Mouse (Mus musculus) midbrain, embryonic 16.5 days (tissue): ENCODE measurements around the gene Ptx4. TPM values are rescaled to one million over a fixed set of nuclear protein-coding genes. Genes with fewer than 3 reads are reported as not detected.
A peak's percentile ranks its signal among the peaks of the same experiment; 100 is the strongest.
"Not testable (repeated sequence)": the region's sequence is repeated elsewhere in the genome, so short reads cannot be mapped to it uniquely, and the experiment has no call there.

Experiments used
- ATAC-seq: fragments of 200-750 bp; cut with Nextera tagmentation; 2 replicates; pipeline ENCODE4 v1.8.0; 2017; ENCODE audit warnings: moderate TSS enrichment
- H3K27ac ChIP-seq: fragments of 300-500 bp; sonication (generic); 2 replicates; pipeline ENCODE4 v1.5.1; 2014; ENCODE audit warnings: mild to moderate bottlenecking, low read length, mixed read lengths
- H3K27me3 ChIP-seq: fragments of 300-500 bp; sonication (generic); 2 replicates; pipeline ENCODE4 v1.6.1; 2014; ENCODE audit warnings: low read depth, low read length, mixed read lengths; ENCODE audit not compliant: control insufficient read depth, insufficient read depth
- H3K36me3 ChIP-seq: fragments of 300-500 bp; sonication (generic); 2 replicates; pipeline ENCODE4 v1.6.1; 2014; ENCODE audit warnings: mild to moderate bottlenecking, low read length, moderate library complexity, mixed read lengths; ENCODE audit not compliant: control insufficient read depth, insufficient read depth
- H3K4me1 ChIP-seq: fragments of 300-500 bp; sonication (generic); 2 replicates; pipeline ENCODE4 v1.6.1; 2014; ENCODE audit warnings: mild to moderate bottlenecking, low read length, mixed read lengths; ENCODE audit not compliant: control insufficient read depth, insufficient read depth
- H3K4me2 ChIP-seq: fragments of 300-500 bp; sonication (generic); 2 replicates; pipeline ENCODE4 v1.6.1; 2014; ENCODE audit warnings: mild to moderate bottlenecking, low read length, mixed read lengths
- H3K4me3 ChIP-seq: fragments of 300-500 bp; sonication (generic); 2 replicates; pipeline ENCODE4 v1.5.1; 2014; ENCODE audit warnings: low read depth, mild to moderate bottlenecking, low read length, moderate library complexity, mixed read lengths
- H3K9ac ChIP-seq: fragments of 300-500 bp; sonication (generic); 2 replicates; pipeline ENCODE4 v1.6.1; 2014; ENCODE audit warnings: low read depth, low read length, mixed read lengths
- H3K9me3 ChIP-seq: fragments of 300-500 bp; sonication (generic); replicated peaks from 2 replicates; pipeline ENCODE4 v1.6.1; 2014; ENCODE audit warnings: mild to moderate bottlenecking, low read length, mixed read lengths; ENCODE audit not compliant: control insufficient read depth, poor library complexity, severe bottlenecking
- WGBS: fragments of 180-500 bp; shearing (Covaris S2); extraction: QIAGEN DNeasy Blood & Tissue Kit; methylation state at CpG from one replicate; pipeline ENCODE4 v1.1.7; 2014; 5-methylcytosine and 5-hydroxymethylcytosine counted together
- polyA plus RNA-seq: library from polyadenylated mRNA; unstranded; fragments of >200 nt; fragmentation: Nextera tagmentation; extraction: Ambion mirVana; gene quantifications from 2 replicates; pipeline ENCODE4 v1.2.1, GENCODE M21; 2015

The Ptx4 gene
- polyA plus RNA-seq, 1 experiment from 2014 or later = 0.38 TPM

DNA sequence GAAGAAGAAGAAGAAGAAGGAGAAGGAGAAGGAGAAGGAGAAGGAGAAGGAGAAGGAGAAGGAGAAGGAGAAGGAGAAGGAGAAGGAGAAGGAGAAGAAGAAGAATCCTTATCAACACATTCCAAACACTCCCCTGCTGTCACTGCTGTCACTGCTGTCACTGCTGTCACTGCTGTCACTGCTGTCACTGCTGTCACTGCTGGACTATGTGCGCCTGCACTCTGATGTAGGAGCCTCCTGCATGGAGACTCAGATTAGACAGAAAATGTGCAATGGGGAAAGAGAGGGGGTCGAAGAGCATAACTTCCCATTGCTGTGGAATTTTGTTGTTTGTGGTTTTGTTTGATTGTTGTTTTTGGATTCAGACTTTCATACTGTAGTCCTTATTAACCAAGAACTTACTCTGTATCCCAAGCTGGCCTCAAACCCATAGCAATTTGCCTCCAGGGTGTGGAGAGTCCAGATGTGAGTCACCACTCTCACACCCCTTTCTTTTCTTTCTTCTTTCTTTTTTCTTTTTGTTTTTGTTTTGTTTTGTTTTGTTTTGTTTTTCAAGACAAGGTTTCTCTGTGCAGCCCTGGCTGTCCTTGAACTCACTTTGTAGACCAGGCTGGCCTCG is 5.0 kb downstream of the Ptx4 start:
- not testable (repeated sequence) for H3K27ac ChIP-seq, H3K9me3 ChIP-seq, H3K9ac ChIP-seq

DNA sequence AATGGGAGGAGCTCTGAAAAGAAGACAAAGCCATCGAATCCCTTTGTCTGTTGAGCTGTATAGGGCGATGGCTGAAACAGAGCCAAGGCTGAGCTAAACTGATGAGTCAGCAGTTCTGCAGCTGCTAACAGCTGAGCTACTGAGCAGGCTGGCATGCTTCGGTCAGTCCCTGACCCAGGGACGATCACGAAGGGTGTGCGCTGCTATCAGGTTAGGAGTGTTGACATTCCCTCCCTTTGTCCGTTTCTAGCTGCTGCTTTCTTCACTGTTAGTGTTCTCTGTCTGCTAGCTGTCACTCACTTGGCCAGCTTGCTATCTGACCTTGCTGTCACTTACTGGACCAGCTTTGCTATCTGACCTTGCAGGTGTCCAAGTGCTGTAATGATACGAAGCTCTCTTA is 6.5 kb downstream of the Ptx4 start:
- ATAC-seq = no peak
- Histone ChIP-seq H3K36me3 (no peaks in the 10 kb centered on the region), H3K27me3 (0 out of 2 replicates have a peak, but pooled peaks cover 4% of the 10 kb centered on the region), H3K4me1 (no peaks in the 10 kb centered on the region), H3K27ac (no peak overlapping the region), H3K4me3 (no peak overlapping the region), H3K9me3 (no peaks in the 10 kb centered on the region), H3K4me2 (no peak overlapping the region), H3K9ac (no peak overlapping the region)
- 57% methylated on average over 8 of the region's 8 CpGs for WGBS

More for the DNA sequence above, 5.0 kb downstream of the Ptx4 start:
- WGBS = 68% methylated on average over 3 of the region's 3 CpGs
- not testable (repeated sequence) for H3K4me1 ChIP-seq, H3K36me3 ChIP-seq, H3K4me2 ChIP-seq, H3K4me3 ChIP-seq, ATAC-seq, H3K27me3 ChIP-seq

GRCm38 (mm10) chr17:25127681-25128080 is 7.1 kb downstream of the Ptx4 start:
- no peak overlapping the region for H3K4me3 ChIP-seq
- H3K36me3 ChIP-seq = no peaks in the 10 kb centered on the region
- H3K4me1 ChIP-seq = no peaks in the 10 kb centered on the region
- ATAC-seq = no peak
- H3K27me3 ChIP-seq = 0 out of 2 replicates have a peak, but pooled peaks cover 1% of the 10 kb centered on the region
- H3K9ac ChIP-seq = no peak overlapping the region
- H3K27ac ChIP-seq = no peak overlapping the region
- no peaks in the 10 kb centered on the region for H3K9me3 ChIP-seq
- no peak overlapping the region for H3K4me2 ChIP-seq
- WGBS = 78% methylated on average over 9 of the region's 9 CpGs

GRCm38 (mm10) chr17:25130060-25130459 is 9.5 kb downstream of the Ptx4 start:
- 97% methylated on average over 1 of the region's 1 CpGs for WGBS
- H3K9me3 ChIP-seq = no peaks in the 10 kb centered on the region
- H3K4me3 ChIP-seq = no peak overlapping the region
- H3K36me3 ChIP-seq = no peaks in the 10 kb centered on the region
- H3K9ac ChIP-seq = no peak overlapping the region
- peaks cover 11% of the 10 kb centered on the region for H3K4me1 ChIP-seq
- no peak overlapping the region for H3K4me2 ChIP-seq
- H3K27me3 ChIP-seq = no peaks in the 10 kb centered on the region
- no peak overlapping the region for H3K27ac ChIP-seq
- no peak for ATAC-seq

DNA sequence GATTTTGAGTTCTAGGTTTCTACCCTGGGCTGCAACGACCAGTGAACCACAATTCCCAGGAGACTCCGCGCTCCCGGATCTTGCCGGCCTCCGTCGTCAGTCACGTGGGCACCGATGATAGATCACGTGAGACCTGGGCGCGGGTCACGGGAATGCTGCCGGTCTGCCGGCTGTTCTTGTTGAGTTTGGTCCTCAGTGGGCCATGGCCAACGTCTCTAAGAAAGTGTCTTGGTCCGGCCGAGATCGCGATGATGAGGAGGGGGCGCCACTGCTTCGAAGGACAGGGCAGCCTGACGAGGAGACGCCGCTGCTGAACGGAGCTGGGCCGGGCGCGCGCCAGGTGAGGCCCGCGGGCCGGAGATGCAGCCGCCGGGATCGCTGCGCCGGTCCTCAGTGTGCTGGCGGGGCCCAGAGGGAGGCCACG is 12.7 kb downstream of the Ptx4 start, which contains the start of gene Clcn7:
Gene Clcn7 (plus strand): TSS at position 117 of the 424 bp plus-strand sequence.
- peaks cover 18% of the 10 kb centered on the region for H3K4me1 ChIP-seq
- H3K4me3 ChIP-seq = peak within 1 kb of the TSS; percentile 79
- H3K9ac ChIP-seq = peak within 1 kb of the TSS; percentile 79
- WGBS = under 1% methylated on average over 40 of the region's 40 CpGs
- no peaks in the 10 kb centered on the region for H3K36me3 ChIP-seq
- H3K4me2 ChIP-seq = peak within 1 kb of the TSS; percentile 75
- peak within 1 kb of the TSS; percentile 35; the same call in 1 of the 2 replicates for H3K27ac ChIP-seq
- H3K9me3 ChIP-seq = no peaks in the 10 kb centered on the region
- peak; percentile 92 for ATAC-seq
- H3K27me3 ChIP-seq = no peaks in the 10 kb centered on the region

DNA sequence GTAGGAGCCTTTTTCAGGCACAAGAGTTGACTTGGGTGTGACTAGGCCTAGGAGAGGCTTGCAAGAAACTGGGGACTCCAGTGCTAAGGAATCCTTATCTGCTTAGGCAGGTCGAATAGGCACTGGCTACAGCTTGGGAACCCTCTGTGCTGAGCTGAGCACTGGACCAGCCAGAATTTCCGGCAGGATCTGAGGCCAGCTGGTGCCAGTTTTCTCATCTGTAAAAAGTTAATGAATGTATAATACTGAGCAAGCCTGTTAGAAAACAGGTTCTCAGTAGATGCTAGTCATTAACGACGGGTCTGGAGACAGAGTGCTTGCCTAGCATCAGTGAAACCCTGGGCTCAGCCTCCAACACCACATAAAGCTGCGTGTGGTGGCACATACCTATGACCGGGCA is 15.1 kb downstream of the Ptx4 start:
- Histone ChIP-seq H3K4me2 (no peak overlapping the region), H3K4me1 (peaks cover 18% of the 10 kb centered on the region), H3K27ac (no peak overlapping the region), H3K36me3 (no peaks in the 10 kb centered on the region), H3K27me3 (no peaks in the 10 kb centered on the region), H3K9ac (no peak overlapping the region), H3K9me3 (no peaks in the 10 kb centered on the region), H3K4me3 (no peak overlapping the region)
- WGBS = 94% methylated on average over 6 of the region's 6 CpGs
- ATAC-seq = no peak

DNA sequence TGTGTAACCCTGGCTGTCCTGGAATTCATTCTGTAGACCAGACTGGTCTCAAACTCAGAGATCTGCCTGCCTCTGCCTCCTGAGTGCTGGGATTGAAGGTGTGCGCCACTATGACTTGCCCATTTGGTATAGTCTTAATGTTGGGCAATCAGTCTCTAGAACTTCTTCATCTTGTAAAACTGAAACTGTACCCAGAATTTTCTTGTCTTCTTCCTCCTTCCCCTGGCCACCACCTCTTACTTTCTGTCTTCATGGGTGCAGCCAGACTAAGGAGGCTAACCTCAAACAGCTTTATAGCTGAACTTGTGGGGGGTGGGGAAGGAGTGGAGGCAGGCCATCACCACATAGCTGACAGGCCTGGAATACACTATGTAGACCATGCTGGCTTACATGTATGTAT is 18.2 kb downstream of the Ptx4 start:
- Histone ChIP-seq H3K27ac (no peak overlapping the region), H3K9me3 (no peaks in the 10 kb centered on the region), H3K4me3 (no peak overlapping the region), H3K4me2 (no peak overlapping the region), H3K27me3 (no peaks in the 10 kb centered on the region), H3K36me3 (no peaks in the 10 kb centered on the region), H3K9ac (no peak overlapping the region), H3K4me1 (peaks cover 16% of the 10 kb centered on the region)
- ATAC-seq = no peak
- 97% methylated on average over 1 of the region's 1 CpGs for WGBS

- Histone ChIP-seq H3K4me2 (no peak overlapping the region), H3K9me3 (no peaks in the 10 kb centered on the region), H3K4me1 (peaks cover 7% of the 10 kb centered on the region; the same call in 1 of the 2 replicates), H3K36me3 (0 out of 2 replicates have a peak, but pooled peaks cover 3% of the 10 kb centered on the region), H3K27ac (no peak overlapping the region), H3K9ac (no peak overlapping the region), H3K4me3 (no peak overlapping the region), H3K27me3 (no peaks in the 10 kb centered on the region)
- ATAC-seq = no peak
- WGBS = 71% methylated on average over 4 of the region's 4 CpGs
These were observed 19.4 kb downstream of the Ptx4 start for GRCm38 (mm10) chr17:25139960-25140359.

- Histone ChIP-seq H3K27ac (no peak within 1 kb of the TSS), H3K9me3 (no peaks in the 10 kb centered on the region), H3K9ac (no peak within 1 kb of the TSS), H3K36me3 (peaks cover 16% of the 10 kb centered on the region), H3K4me2 (no peak within 1 kb of the TSS), H3K4me3 (no peak within 1 kb of the TSS), H3K4me1 (no peaks in the 10 kb centered on the region), H3K27me3 (no peaks in the 10 kb centered on the region)
- ATAC-seq = no peak
- 77% methylated on average over 1 of the region's 1 CpGs for WGBS
These were observed 41.6 kb downstream of the Ptx4 start, which contains the start of gene Ccdc154 for GRCm38 (mm10) chr17:25162161-25162560. Gene Ccdc154 (plus strand): TSS chr17:25162461.
